Mouse (Mus musculus): ENCODE measurements around the gene Enc1.

DNA sequence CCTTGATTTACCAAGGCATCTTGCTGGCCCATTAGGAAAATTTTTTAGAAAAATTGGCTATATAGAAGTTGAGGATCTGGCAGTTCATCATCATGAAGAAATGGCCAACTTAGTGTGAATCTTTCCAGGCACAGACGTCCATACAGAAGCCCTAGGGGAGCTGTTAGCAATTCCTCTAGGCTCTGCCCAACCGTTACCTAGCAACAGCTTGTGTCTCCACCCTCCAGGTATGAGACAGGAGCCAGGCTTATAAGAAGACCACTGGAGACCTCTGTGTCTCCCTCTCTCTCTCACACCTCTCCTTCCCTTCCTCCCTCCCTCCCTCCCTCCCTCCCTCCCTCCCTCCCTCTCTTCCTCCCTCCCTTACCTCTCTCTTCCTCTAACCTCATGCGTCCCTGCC lies 49.8 kb downstream of the Enc1 start:
- TF ChIP-seq CTCF (IDR thresholded peaks at IDR 0.05; ENCODE audit: control insufficient read depth, insufficient read depth, low read length) (no peak), POLR2A (IDR thresholded peaks at IDR 0.05; ENCODE audit: borderline replicate concordance, control insufficient read depth, low read depth, low read length) (no peak)

Data from bone marrow, adult 2 months (tissue).